Mouse (Mus musculus) left cerebral cortex, adult 18-20 months (tissue): ENCODE data around the gene Zcchc2. TPM values are rescaled to one million over a fixed set of nuclear protein-coding genes. Genes with fewer than 3 reads are reported as not detected.

ENCODE experiments used
- DNase-seq, 2 experiments: peaks; one replicate each; pipeline ENCODE4 v3.0.0; 2021 to 2022; ENCODE audit warnings: low spot score in 2 of 2, mixed read lengths in 1 of 2
- total RNA-seq, 2 experiments: library from RNA; stranded (reverse); gene quantifications; 2 replicates each; pipeline ENCODE4 v1.2.3; 2021

The Zcchc2 gene
- total RNA-seq, 2 experiments from 2014 or later: 22.2 to 24.0 TPM

DNA sequence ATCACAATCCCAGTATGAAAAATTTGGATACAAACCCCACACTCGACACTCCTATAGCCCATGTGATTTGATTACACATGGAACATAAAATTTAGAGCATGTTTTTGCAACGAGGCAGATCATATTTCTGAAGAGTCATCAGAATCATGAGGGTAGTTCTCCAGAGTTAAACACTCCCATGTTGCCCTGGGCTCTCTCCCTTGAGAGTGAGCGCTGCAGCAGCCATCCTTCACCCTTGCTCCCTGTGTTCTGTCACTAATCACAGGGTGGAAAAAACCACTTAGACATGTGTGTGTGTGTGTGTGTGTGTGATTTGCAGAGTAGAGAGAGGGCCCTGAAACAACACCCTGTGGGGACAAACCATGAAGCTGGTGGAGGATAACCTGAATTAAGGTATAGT is 2.0 kb upstream of the Zcchc2 start:
- no peak for DNase-seq

DNA sequence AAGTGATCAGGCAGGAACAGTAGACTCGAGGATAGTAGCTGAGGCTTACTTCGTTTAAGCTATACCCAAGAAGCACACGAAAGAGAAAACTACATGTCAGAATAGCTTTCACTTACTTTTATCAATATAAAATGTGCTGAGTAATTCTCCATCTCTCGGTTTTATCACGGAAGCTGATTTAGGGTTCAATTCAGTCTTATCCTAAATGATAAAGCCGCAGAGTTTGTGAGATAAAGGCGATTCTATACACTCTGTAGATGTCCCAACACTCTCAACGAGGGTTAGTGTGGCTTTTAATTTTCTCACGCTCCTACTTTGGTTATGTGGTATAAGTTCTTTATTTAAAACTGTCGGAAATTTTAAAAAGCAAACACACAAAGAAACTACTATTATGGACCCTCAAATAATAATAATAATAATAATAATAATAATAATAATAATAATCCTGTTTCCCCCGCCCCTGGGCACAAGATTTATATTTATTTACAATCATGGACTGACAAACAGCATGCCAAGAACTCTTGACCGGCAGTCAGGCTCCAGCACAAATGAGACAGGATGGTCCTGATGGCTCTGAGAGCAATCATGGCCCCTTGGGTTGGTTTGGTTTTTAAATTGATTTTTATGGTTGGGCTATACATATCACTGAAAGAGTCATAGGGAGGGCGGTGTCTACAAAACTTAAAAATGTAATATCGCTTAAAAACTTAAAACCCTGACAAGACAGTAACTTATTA is 1.1 kb upstream of the Zcchc2 start:
- DNase-seq: no peak

DNA sequence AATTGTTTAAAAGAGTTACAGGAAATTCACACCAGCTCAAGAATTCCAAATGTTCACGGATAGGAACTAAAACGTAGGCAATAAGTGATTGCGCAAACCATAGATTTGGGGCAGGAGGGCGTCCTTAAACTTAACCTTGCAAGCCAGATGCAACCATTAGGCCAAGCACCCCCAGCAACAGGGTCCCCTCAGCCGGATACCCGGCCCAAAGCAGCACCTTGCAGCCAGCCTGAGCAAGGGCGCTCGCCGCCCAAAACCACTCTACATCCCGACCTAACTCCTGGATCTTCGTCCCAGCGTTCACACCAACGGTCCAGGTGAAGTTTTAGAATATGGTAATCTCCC is 594 bp upstream of the Zcchc2 start:
- no peak for DNase-seq

DNA sequence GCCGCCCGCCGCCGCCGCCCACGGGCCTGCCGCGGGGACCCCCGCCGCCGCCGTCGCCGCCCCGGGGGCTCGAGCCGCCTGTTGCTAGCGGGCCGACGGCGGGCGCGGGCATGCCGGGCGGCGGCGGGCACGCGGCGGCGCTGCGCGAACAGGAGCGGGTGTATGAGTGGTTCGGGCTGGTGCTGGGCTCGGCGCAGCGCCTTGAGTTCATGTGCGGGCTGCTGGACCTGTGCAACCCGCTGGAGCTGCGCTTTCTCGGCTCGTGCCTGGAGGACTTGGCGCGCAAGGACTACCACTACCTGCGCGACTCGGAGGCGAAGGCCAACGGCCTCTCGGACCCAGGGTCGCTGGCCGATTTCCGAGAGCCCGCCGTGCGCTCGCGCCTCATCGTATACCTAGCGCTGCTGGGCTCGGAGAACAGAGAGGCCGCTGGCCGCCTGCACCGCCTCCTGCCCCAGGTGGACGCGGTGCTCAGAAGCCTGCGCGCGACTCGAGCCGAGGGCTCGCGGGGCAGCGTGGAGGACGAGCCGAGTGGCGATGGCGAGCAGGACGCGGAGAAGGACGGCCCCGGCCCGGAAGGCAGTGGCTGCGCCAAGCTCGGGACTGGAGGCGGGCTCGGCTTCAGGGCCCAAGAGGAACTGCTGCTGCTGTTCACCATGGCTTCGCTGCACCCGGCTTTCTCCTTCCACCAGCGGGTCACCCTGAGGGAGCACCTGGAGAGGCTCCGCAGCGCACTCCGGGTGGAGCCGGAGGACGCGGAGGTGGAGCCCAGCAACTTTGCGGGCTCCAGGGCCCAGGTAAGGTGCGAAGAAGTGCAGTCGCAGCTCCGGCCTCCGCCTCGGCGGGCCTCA is 930 bp downstream of the Zcchc2 start:
- DNase-seq: peak; percentile 55 to 69

DNA sequence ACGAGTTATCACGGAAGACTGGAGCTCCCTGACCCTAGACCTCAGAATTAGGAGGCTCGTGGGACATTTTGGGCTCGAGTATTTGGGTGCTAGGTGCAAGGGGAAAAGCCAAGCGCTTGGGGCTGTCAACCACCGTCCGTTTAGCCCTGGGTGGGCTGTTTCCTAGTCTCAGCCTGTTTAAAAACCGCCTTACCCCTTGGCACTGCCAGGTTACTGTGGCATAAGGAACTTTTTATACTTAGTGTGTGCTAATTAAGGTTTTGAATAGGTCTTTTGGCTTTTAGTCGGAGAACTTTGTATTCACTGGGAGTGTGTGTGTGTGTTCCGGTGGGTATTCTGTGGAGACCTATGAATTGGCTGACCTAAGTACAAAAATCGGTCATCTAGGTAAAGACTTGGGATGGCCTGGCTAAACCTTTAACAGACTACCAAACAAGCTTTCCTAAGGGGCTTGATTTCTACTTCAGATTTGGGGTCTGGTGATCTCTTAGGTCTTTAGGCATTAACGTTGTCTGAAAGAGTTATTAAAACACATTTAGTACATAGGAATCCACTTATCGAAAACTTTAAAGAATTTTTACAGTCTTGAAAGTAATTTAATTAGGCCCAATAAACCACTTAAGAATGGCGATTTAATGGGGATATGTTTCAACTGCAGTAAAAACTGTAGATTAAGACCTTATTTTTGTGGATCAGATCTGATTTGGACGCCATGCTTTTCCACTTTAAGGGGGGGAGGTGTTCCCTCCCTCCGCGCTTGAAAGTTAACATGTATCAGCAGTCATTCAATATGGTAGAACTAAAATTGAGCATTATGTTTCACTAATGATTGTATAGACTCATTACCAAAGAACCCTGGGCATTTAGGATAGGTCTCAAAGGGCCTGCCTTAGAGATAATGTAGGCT is 2.0 kb downstream of the Zcchc2 start:
- peak in 1 of 2 experiments; percentile 16 for DNase-seq

DNA sequence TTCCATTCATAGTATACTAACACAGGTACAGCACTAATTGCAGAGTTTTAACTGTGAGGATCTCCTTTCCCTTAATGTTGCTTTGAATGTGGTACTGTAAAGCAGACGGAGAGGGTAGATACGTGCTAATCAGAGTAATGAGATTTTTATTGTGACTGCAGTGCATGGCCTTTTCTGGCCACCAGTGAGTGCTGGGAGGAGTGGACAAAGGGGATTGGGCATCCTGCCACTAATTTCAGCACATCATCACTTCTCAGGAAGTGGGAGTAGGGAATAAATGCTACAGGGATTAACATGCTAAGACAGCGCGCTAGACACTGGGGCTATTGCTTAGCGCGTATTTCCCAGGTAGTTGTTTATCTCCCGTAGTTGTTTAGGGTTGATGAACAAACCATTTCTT is 3.0 kb downstream of the Zcchc2 start:
- DNase-seq: peak in 1 of 2 experiments; percentile 18

DNA sequence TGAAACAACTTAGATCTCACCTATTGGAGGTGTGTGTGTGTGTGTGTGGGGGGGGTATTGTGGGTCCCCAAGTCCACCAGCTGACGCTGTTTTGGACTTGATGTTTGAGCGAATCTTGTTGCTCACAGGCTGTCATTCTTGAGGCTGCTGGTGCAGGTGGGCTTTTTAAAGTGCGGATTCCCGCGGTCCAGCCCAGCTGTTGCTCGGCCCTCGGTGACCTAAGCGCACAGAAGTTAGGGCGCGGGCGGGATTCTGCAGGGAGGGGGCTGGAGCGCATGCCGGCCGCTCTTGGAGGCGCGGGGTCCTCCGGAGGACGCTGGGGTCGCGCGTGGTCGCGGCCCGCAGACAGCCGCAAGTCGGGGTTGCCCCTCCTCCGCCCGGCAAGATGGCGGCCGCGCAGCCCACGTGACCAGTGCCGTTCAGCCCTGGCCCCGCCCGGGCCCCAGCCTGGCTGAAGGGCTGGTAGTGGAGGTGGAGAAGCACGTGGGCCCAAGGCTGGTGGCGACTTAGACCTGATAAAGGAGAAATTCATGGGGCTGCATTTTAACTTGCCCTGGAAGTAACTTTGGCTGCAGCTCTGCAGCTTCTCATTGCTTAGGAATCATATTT is 3.5 kb downstream of the Zcchc2 start:
- DNase-seq: peak; percentile 85 to 89

DNA sequence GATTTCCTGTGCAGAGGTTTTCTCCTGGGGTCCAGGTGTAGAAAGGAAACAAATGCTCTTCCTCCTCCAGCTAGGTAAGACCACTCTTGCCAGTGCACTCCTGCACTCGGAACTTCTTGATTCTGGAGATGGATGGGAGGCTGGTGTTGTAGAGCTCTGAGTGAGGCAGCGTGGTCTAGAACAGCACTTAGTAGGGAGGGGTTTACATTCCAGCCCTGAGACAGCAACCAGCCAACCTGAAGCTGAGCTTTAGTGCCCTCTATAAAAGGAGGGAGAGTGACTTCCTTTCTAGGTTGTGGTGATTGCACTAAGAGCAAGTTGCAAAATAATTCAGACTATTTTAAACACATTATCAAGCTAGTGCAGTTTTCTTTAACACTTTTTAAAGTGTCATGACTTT is 5.8 kb downstream of the Zcchc2 start:
- DNase-seq: no peak

DNA sequence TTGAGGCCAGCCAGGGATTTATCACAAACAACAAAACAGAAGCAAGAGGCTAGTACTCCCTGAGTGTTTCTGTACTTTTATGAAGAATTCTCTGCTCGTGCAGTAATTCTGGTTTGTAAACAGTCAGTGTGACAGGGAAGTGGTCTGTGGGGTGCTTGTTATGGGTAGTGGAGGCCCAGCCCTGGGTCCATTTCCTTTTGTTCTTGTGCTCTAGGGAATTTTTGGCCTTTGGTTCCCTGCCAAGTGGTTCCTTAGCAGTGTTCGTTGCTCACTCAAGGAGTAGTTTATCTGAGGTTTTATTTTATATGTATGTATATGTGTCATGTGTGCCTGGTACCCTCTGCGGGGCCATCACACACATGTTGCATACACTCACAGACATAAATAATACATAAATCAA is 7.1 kb downstream of the Zcchc2 start:
- DNase-seq: no peak

DNA sequence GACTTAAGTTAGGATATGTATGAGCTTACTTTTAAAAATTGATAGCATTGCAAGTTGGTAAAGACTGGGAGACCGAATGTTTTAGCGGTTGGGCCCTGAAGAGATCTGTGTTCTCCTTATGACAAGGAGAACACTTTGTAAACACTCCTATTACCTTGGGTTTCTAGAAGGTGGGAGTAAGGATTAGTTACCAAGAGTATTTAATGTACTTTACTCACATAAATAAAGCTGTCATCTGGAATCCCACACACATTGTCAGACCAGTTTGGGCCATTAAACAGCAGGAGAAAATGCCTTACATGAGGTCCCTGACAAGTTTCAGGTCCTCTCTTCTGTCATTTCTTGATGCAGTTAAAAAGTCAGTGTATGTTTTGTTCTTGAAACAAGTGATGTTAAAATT is 9.6 kb downstream of the Zcchc2 start:
- no peak for DNase-seq

DNA sequence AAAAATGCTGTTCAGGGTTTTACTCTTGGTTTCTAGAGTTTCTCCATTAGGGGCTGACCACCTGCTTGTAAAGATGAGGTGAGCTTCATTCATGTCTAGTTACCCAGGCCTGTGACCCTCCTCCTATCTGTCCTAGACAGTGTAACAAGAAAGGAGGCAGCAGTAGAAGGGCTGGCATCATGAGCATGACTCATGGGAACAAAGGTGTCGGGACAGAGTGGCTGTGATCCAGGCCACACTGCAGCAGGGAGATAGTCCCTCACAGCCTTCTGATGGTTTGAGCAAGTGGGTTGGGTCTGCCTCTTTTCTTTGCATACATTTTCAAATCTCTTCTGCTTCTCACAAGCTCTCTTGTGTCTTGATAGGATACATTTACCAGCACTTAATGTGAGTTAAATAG is 17.4 kb downstream of the Zcchc2 start:
- DNase-seq: no peak

DNA sequence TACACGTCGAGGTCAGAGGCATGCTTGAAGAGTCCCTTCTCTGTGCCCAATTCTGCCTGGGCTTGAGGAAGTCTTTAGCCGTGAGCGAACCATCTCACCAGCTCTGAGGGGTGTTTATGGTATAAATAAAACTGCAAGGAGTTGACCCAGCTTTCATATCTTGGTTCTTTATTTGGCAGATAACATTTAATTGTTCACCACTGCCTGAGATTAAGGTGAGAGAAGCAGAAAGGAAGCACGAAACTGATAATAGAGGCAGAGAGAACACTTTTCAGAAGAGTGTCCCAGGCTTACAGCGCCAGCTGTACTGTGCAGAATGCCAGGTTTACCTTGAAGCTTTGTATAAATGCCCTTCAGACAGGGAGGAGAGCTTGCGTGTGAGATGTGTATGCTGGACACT is 20.9 kb downstream of the Zcchc2 start:
- no peak for DNase-seq

DNA sequence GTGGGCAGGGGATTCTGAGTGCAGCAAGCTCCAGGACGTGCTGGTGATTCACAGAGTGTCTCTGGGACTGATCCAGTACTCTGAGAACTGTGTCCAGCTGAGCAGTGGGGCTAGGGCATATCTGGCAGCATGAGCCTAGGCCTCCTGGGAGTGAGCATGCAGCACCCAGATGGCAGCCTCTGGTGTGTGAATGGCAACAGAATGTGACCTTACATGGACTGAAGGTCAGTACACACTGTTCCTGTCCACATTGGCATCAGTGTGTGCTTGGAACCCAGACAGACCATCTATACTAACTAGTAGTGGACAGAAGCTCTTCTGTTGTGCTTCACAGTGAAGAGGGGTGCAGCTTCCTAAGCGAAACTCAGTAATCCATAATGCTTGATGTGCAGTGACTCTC is 23.6 kb downstream of the Zcchc2 start:
- no peak for DNase-seq

DNA sequence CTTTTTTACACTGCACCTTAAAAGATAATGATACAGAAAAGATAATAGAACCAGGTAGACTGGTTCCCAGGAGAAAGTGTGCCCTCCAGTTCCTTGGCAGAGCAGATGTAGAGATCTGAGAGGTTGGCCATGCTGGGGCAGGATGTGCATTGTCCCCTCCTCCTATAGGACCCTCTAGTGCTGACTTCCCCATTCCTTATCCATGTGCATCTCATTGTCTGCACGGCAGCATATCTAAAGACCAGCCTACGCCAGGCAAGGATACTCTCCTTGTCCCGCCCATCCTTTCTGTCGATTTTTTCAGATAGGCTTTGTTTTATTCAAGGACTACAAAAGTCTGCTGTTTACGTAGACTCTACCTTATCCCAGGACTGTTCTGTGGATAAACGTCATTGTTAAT is 26.1 kb downstream of the Zcchc2 start:
- DNase-seq: no peak

DNA sequence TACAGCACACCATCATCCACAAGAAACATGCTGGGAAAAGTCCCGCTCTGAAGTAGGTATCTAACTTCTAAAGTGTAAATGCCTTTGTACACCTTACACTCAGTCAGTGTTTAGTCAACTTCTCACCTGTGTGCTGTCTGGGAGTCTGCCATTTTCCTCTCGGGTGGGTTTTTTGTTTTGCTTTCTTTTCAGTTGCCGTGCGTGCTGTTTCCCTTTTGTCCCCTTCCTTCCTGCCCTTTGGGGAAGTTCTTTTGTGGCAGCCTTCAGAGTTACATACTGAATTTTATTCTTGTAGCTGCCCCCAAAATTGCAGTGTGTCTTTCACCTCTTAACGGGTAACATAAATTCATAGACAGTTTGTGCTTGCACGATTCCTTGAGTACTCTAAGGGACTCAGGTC is 29.6 kb downstream of the Zcchc2 start:
- no peak for DNase-seq

DNA sequence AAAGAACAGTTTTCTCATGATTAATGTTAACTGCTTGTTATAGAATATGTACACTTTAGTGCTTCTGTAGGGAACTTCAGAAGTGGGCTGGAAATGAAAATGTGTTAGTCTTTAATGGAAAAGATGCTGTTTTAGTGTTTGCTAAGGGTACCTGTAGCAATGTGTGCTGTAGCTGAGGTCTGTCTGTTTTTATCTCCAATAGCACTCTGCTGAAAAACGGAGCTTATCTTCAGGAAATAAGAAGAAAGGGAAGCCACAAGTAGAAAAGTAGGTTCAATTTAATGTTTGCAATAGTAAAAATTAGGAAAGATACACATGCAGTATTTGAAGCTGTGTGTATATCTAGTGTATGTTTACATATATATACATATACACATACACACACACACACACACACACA is 32.8 kb downstream of the Zcchc2 start:
- no peak for DNase-seq

DNA sequence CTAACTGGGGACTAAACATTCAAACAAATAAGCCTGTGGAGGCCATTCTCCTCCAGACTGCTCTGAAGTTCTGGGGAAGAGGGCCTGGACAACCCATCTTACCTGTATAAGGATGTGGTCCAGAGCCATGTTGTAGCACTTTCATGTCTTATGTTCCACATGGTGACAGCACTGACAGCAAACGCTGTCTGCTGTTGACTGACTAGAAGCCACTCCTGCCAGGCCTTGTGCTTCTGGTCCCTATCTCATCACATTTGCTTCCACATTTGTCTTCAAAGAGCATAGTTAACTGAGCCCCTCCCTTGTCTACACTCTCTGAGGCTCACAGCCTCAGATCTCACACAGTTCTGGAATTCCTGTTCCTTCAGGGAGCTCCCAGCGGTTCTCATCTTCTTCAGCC is 34.0 kb downstream of the Zcchc2 start:
- DNase-seq: no peak

DNA sequence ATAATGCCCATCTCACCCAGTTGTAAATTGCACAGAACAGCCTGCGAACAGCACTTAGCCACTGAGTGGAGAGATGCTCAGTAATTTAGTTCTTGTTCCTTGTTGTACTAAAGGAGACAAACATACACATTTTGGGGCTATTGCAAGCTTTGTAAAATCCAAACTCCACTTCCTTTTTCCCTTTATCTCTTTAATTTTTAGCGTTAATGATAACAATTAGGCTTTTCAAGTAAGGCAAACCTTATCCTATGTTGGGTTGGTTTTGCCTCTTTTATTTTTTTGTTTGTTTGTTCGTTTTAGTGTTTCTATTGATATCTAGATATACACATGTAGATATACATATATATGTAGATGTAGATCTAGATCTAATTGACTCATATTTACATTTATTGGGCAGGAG is 34.6 kb downstream of the Zcchc2 start:
- DNase-seq: no peak

DNA sequence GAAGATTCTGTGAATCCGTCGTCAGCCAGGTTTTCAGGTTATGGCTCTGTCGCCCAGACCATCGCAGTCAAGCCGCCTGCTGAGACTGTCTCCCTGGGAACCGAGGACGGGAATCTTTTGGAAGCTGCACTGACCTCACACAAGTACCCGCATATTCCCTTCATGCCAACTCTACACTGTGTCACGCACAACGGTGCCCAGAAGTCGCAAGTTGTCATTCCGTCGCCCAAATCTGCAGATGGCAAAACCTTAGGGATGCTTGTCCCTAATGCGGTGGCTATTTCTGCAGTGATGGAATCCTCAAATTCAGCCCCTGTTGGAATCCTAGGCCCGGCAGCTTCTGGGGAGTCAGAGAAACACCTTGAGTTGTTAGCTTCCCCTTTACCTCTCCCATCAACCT is 39.6 kb downstream of the Zcchc2 start:
- DNase-seq: no peak

DNA sequence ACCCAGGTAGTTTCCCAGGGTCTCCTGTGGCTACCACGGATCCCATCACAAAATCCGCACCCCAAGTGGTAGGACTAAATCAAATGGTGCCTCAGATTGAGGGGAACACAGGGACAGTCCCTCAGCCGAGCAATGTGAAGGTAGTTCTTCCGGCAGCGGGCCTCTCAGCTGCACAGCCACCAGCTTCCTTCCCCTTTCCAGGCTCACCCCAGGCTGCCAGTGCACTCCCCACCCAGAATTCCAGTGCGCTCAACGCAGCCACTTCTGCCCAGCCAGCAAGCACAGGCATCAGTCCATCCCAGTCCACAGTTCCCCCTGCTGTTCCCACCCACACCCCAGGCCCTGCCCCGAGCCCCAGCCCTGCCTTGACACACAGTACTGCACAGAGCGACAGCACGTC is 40.1 kb downstream of the Zcchc2 start:
- no peak for DNase-seq

DNA sequence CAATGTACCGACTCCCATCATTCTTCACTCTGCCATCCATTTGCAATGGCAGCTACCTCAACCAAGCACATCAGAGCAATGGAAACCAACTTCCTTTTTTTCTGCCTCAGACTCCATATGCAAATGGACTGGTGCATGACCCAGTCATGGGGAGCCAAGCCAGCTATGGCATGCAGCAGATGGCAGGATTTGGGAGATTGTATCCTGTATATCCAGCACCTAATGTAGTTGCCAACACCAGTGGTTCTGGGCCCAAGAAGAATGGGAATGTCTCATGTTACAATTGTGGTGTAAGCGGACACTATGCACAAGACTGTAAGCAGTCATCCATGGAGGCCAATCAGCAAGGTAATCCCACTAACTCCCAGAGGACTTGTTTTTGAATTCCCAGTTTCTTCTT is 40.7 kb downstream of the Zcchc2 start:
- no peak for DNase-seq
